Mouse (Mus musculus) thymus, adult 18-20 months (tissue): ENCODE measurements around the gene Supt4a.

Experiments used
- DNase-seq, 2 experiments: peaks; one replicate each; pipeline ENCODE4 v3.0.0; 2022; ENCODE audit warnings: mixed read lengths in 2 of 2

Supt4a gene

GRCm38 (mm10) chr11:87725964-87726562 is 11.3 kb upstream of the Supt4a start:
- peak; percentile 64 to 80 for DNase-seq

GRCm38 (mm10) chr11:87727021-87727420 is 10.3 kb upstream of the Supt4a start:
- peak; percentile 50 to 58 for DNase-seq

DNA sequence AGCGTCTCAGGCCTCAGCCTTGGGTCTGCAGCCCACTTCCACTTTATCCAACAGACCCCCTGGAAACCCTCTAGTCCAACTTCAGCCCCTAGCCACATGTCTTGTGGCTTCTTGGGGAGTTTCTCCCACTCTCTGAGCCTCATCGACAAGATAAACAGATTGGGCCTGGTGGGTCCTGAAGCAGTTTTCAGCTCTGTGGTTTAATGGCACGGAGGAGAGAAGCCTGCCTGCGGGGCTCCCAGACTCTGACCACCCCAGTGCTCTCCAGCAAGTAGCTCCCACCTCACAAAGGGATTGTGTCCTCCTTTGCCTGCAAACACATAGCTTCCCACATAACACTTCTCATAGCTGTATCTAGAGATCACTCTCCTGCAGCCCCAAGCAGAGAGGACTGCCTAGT is 9.9 kb upstream of the Supt4a start:
- DNase-seq = no peak

DNA sequence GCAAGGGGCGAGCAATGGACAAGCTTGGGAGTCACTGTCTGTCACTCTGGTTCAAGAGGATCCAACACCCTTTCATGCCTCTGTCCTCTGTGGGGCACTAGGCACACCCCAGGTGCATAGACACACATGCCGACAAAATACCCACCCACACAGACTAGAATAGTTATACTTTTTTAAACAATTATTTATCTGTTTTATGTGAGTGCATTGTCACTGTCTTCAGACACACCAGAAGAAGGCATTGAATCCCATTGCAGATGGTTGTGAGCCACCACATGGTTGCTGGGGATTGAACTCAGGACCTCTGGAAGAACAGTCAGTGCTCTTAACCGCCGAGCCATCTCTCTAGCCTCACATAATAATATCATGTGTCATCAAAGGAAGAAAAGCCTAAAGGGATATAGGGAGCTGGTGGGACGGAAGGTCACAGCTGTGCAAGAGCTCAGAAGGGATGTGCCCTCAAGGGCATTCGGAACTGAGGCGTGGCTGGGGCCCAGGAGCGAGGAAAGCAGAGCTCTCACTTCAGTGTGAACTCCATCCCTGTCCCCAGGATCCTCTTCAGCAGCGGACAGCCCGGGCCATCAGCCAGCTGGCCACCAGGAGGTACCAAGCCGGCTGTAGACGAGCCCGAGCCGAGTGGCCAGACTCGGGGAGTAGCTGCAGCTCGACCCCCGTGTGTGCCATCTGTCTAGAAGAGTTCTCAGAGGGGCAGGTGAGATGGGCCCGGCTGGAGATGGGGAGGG is 8.3 kb upstream of the Supt4a start:
- no peak for DNase-seq

- no peak for DNase-seq
Observed at GRCm38 (mm10) chr11:87729593-87730185, 7.7 kb upstream of the Supt4a start.

GRCm38 (mm10) chr11:87730652-87731310 is 6.6 kb upstream of the Supt4a start:
- no peak for DNase-seq

- DNase-seq = peak; percentile 54 to 77
Observed at GRCm38 (mm10) chr11:87734346-87734745, 3.0 kb upstream of the Supt4a start.

DNA sequence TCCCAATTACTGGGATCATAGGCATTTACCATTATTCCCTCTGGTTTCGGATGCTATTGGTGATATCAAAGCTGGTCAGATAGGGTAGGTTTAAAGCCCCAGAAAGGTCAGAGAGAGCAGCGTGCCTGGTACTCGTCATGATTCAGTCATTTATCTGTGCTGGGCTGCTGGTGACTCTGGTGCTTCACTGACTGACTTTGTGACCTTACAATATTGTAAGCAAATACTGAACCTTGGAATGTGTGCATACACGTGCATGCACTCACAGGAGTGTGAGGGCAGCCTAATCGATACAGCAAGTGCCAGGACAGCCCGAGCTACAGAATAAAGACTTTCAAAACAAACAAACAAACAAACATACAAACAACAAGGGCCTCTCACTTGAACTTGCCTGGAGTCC is 1.7 kb upstream of the Supt4a start:
- DNase-seq = no peak

- DNase-seq = peak; percentile 74 to 80
Observed at GRCm38 (mm10) chr11:87736647-87737134, 661 bp upstream of the Supt4a start.

DNA sequence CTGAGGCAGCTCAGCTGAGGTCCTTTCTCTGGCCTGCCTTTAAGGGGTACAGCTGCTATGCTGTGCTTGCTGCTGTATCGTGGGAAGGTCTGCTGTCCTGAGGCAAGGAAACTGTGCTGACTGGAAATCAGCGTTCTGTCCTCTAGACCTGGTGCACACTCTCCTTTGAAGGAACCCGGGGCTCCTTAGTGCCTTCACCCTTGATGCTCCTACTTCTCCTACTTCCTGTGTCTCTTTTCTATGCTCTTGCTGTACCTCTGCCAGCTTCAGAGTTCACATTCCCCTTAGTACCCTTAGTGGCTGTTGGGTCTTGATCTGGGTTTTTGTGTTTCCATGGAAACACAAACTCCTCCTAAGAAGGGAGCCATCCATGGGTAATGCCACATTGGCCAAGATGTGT is 6.3 kb downstream of the Supt4a start:
- no peak for DNase-seq

DNA sequence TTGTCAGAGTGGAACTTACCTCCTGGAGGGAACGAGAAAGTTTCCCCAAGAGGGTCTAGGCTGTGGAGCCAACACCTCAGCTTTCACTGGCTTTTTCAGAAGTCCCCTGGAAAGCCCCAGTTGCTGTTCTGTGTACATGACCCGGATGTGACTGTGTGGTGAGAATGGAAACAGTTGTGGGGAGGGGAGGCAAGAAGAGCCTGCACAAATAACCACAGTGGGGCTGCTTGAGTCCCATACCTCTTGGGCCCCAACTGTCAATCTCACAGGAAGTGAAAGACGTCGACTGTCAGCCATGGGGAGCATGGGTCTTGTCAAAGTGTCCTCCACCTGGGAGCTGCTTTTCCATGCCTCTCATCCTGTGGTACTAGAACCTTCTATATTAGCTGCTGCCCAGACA is 7.6 kb downstream of the Supt4a start:
- DNase-seq = peak; percentile 70 to 90

- peak in 1 of 2 experiments; percentile 36 for DNase-seq
Observed at GRCm38 (mm10) chr11:87745632-87746555, 8.5 kb downstream of the Supt4a start.

GRCm38 (mm10) chr11:87747312-87747711 is 10.0 kb downstream of the Supt4a start:
- DNase-seq = no peak

DNA sequence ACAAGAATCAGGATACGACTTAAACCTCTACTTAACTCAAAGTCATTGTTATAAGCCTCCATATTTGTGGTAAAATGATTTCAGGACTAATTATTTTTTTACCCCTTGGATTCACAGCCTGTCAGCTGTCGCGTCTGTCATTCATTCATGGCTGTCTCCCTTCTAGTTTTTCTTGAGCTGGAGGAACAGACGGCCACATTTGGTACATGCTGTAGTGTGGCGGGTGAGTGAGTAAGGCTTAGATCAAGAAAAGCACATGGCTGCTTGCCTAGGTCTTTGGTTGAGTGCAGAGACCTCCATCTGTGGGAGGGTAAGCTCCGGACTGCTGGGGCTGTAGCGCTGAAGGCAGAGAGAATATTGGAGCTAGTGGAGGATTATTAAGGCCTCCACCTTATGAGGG is 10.4 kb downstream of the Supt4a start:
- peak in 1 of 2 experiments; percentile 9 for DNase-seq

GRCm38 (mm10) chr11:87748132-87749119 is 11.1 kb downstream of the Supt4a start:
- peak; percentile 82 to 92 for DNase-seq

GRCm38 (mm10) chr11:87749192-87750042 is 12.1 kb downstream of the Supt4a start:
- peak; percentile 89 to 96 for DNase-seq

DNA sequence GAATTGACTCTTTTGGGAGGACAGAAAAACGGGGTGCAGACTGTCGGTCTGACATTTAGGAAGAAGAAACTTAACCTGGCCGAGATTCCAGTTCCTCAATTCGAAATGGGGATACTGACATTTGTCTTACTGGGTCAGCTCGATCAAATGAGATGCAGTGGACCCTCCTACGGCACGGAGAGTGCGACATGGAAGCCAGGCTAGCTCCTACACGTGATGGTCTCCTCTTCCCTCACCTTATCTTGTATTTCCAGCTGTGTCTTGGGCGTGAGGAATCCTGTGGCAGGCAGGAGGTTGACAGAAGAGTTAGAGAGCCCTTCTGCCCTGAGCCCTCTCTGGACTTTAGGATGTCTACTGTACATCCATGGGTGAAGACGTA is 12.7 kb downstream of the Supt4a start:
- DNase-seq = peak in 1 of 2 experiments; percentile 37

DNA sequence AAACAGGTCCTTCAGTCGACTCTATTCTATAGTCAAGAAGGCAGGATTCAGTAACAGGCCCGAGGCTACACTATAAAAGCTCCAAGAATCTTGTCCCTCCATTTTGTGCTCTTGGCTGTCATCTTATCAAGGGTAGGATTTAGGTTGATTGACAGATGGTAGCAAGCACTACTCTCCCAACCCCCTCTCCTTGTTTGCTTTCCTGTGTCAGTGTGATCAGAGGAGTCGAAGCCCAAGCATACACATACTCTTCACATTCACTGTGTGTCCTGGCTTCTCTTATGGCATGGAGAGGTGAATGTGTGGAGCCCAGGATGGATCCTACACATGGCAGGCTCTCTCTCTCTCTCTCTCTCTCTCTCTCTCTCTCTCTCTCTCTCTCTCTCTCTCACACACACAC is 13.2 kb downstream of the Supt4a start:
- peak in 1 of 2 experiments; percentile 70 for DNase-seq

- peak in 1 of 2 experiments; percentile 59 for DNase-seq
Observed at GRCm38 (mm10) chr11:87751031-87751430, 13.7 kb downstream of the Supt4a start.

DNA sequence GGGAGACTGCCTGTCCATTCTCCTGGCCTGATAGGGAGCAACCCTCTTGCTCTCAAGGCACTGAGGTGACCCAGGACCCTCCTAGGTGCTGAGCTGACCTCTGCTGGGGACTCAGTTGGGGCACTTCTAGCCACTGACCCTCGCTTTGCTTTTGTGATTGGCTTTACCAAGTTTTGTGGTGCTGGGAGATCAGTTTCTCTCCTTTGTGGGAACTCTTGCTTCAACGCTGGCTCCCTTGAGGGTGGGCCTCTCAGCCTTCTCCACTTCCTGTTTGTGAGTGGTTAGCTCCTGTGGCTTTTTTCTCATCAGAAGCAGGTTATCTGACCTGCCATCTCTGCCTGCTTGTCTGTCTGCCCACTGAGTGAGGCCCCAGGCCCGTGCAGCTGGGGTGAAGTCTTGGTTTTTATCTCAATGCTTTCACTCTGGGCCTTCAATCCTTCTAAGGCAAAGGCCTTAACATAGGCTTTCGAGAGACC is 14.2 kb downstream of the Supt4a start:
- DNase-seq = peak; percentile 78 to 91
